Mouse (Mus musculus): ENCODE results near the gene Fbxw10.

DNA sequence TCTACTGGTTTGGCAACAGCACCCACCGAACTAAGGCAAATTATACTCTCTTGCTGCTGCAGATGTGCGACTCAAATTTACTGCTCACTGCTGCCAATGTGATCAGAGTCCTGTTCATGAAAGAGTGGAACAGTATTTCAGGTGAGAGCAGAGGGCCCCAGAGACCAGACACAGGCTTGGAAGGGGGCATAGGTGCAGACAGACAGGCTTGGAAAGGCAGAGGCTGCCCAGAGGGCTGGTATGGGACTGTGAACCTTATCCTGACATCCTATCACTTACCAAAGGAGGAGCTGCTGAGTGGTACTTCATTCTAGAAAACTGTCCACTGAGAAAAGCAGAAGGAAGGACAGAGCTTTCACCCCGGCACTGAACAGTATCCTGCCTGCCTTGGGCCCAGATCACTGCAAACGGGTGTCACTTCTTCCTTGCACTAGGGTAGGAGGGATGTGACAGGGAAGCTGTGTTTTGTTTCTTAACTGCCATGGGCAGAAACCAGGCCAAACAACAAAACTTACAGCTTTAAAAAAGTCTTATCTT is 854 bp downstream of the Fbxw10 start:
- no peak for TF ChIP-seq CTCF (IDR thresholded peaks at IDR 0.05; ENCODE audit: extremely low read depth, insufficient read length, insufficient replicate concordance, low read depth, low read length)
- TF ChIP-seq POLR2A (IDR thresholded peaks at IDR 0.05; ENCODE audit: low read depth, low read length) = no peak
